21 mouse cellular contexts compared by ENCODE assay signal in genomic region chr4:34177421-34177820, GRCm38 (mm10).
"Had no signal": no experiment of that assay in that cellular context is flagged by ENCODE, and none has a peak within 500 bp of the region (broad histone marks: within the 10 kb centered on the region; RNA-seq: fewer than 3 reads in every experiment).

No protein-coding gene starts in this region.

- H3K36me3 ChIP-seq: limb, embryonic 12.5 days; limb, embryonic 15.5 days; liver, embryonic 12.5 days; liver, embryonic 15.5 days; midbrain, embryonic 12.5 days; midbrain, embryonic 15.5 days; neural tube, embryonic 12.5 days; neural tube, embryonic 15.5 days had no signal

- H3K27ac ChIP-seq: kidney, postnatal 0 days; limb, embryonic 12.5 days; limb, embryonic 15.5 days; liver, embryonic 12.5 days; liver, embryonic 15.5 days; macrophage; midbrain, embryonic 12.5 days; midbrain, embryonic 15.5 days; neural tube, embryonic 12.5 days; neural tube, embryonic 15.5 days; stomach, postnatal 0 days had no signal

- H3K4me1 ChIP-seq: limb, embryonic 12.5 days; limb, embryonic 15.5 days; liver, embryonic 12.5 days; liver, embryonic 15.5 days; midbrain, embryonic 12.5 days; midbrain, embryonic 15.5 days; neural tube, embryonic 12.5 days; neural tube, embryonic 15.5 days had no signal

- H3K27me3 ChIP-seq: limb, embryonic 12.5 days; limb, embryonic 15.5 days; liver, embryonic 12.5 days; liver, embryonic 15.5 days; midbrain, embryonic 12.5 days; midbrain, embryonic 15.5 days; neural tube, embryonic 12.5 days; neural tube, embryonic 15.5 days had no signal

- H3K4me2 ChIP-seq: limb, embryonic 12.5 days; limb, embryonic 15.5 days; liver, embryonic 12.5 days; liver, embryonic 15.5 days; midbrain, embryonic 12.5 days; midbrain, embryonic 15.5 days; neural tube, embryonic 12.5 days; neural tube, embryonic 15.5 days had no signal

- H3K9ac ChIP-seq: limb, embryonic 12.5 days; limb, embryonic 15.5 days; liver, embryonic 12.5 days; liver, embryonic 15.5 days; midbrain, embryonic 12.5 days; midbrain, embryonic 15.5 days; neural tube, embryonic 12.5 days; neural tube, embryonic 15.5 days had no signal

- ATAC-seq: liver, embryonic 12.5 days; midbrain, embryonic 15.5 days had no signal

- H3K9me3 ChIP-seq: limb, embryonic 12.5 days; limb, embryonic 15.5 days; liver, embryonic 12.5 days; liver, embryonic 15.5 days; midbrain, embryonic 12.5 days; midbrain, embryonic 15.5 days; neural tube, embryonic 12.5 days; neural tube, embryonic 15.5 days had no signal

- H3K4me3 ChIP-seq: limb, embryonic 12.5 days; limb, embryonic 15.5 days; liver, embryonic 12.5 days; liver, embryonic 15.5 days; midbrain, embryonic 12.5 days; midbrain, embryonic 15.5 days; neural tube, embryonic 12.5 days; neural tube, embryonic 15.5 days had no signal

- DNase-seq: kidney, adult 2 months; kidney, postnatal 25 days; left cerebral cortex, postnatal 4 days; lung, adult 2 months; right cerebral cortex, adult 18-20 months; right cerebral cortex, postnatal 14 days; right cerebral cortex, postnatal 4 days; thymus, adult 2 months; thymus, postnatal 14 days; thymus, postnatal 4 days had no signal
